Mouse (Mus musculus) midbrain, embryonic 16.5 days (tissue): ENCODE measurements around the gene 1700003E16Rik. TPM values are rescaled to one million over a fixed set of nuclear protein-coding genes. Genes with fewer than 3 reads are reported as not detected.

Experiments used
- ATAC-seq: fragments of 200-750 bp; cut with Nextera tagmentation; 2 replicates; pipeline ENCODE4 v1.8.0; 2017; ENCODE audit warnings: moderate TSS enrichment
- H3K27ac ChIP-seq: fragments of 300-500 bp; sonication (generic); 2 replicates; pipeline ENCODE4 v1.5.1; 2014; ENCODE audit warnings: mild to moderate bottlenecking, low read length, mixed read lengths
- H3K27me3 ChIP-seq: fragments of 300-500 bp; sonication (generic); 2 replicates; pipeline ENCODE4 v1.6.1; 2014; ENCODE audit warnings: low read depth, low read length, mixed read lengths; ENCODE audit not compliant: control insufficient read depth, insufficient read depth
- H3K36me3 ChIP-seq: fragments of 300-500 bp; sonication (generic); 2 replicates; pipeline ENCODE4 v1.6.1; 2014; ENCODE audit warnings: mild to moderate bottlenecking, low read length, moderate library complexity, mixed read lengths; ENCODE audit not compliant: control insufficient read depth, insufficient read depth
- H3K4me1 ChIP-seq: fragments of 300-500 bp; sonication (generic); 2 replicates; pipeline ENCODE4 v1.6.1; 2014; ENCODE audit warnings: mild to moderate bottlenecking, low read length, mixed read lengths; ENCODE audit not compliant: control insufficient read depth, insufficient read depth
- H3K4me2 ChIP-seq: fragments of 300-500 bp; sonication (generic); 2 replicates; pipeline ENCODE4 v1.6.1; 2014; ENCODE audit warnings: mild to moderate bottlenecking, low read length, mixed read lengths
- H3K4me3 ChIP-seq: fragments of 300-500 bp; sonication (generic); 2 replicates; pipeline ENCODE4 v1.5.1; 2014; ENCODE audit warnings: low read depth, mild to moderate bottlenecking, low read length, moderate library complexity, mixed read lengths
- H3K9ac ChIP-seq: fragments of 300-500 bp; sonication (generic); 2 replicates; pipeline ENCODE4 v1.6.1; 2014; ENCODE audit warnings: low read depth, low read length, mixed read lengths
- H3K9me3 ChIP-seq: fragments of 300-500 bp; sonication (generic); replicated peaks from 2 replicates; pipeline ENCODE4 v1.6.1; 2014; ENCODE audit warnings: mild to moderate bottlenecking, low read length, mixed read lengths; ENCODE audit not compliant: control insufficient read depth, poor library complexity, severe bottlenecking
- WGBS: fragments of 180-500 bp; shearing (Covaris S2); extraction: QIAGEN DNeasy Blood & Tissue Kit; methylation state at CpG from one replicate; pipeline ENCODE4 v1.1.7; 2014; 5-methylcytosine and 5-hydroxymethylcytosine counted together
- polyA plus RNA-seq: library from polyadenylated mRNA; unstranded; fragments of >200 nt; fragmentation: Nextera tagmentation; extraction: Ambion mirVana; gene quantifications from 2 replicates; pipeline ENCODE4 v1.2.1, GENCODE M21; 2015

Gene 1700003E16Rik
- polyA plus RNA-seq, 1 experiment from 2014 or later: 16.3 TPM

GRCm38 (mm10) chr6:83117165-83117438 is 39.1 kb upstream of the 1700003E16Rik start:
- ATAC-seq: no peak
- Histone ChIP-seq H3K4me2 (no peak overlapping the region), H3K27ac (no peak overlapping the region), H3K4me1 (peaks cover 31% of the 10 kb centered on the region), H3K36me3 (peaks cover 15% of the 10 kb centered on the region), H3K27me3 (no peaks in the 10 kb centered on the region), H3K4me3 (no peak overlapping the region), H3K9ac (no peak overlapping the region), H3K9me3 (no peaks in the 10 kb centered on the region)
- WGBS: 82% methylated on average over 4 of the region's 4 CpGs

- Histone ChIP-seq H3K4me3 (no peak overlapping the region), H3K4me2 (no peak overlapping the region), H3K4me1 (peaks cover 37% of the 10 kb centered on the region), H3K27me3 (no peaks in the 10 kb centered on the region), H3K9me3 (no peaks in the 10 kb centered on the region), H3K36me3 (peaks cover 15% of the 10 kb centered on the region), H3K27ac (no peak overlapping the region), H3K9ac (no peak overlapping the region)
- WGBS: 93% methylated on average over 13 of the region's 13 CpGs
- no peak for ATAC-seq
Measured at GRCm38 (mm10) chr6:83117616-83118015, 38.6 kb upstream of the 1700003E16Rik start.

GRCm38 (mm10) chr6:83118369-83118768 is 37.8 kb upstream of the 1700003E16Rik start:
- H3K4me1 ChIP-seq: peaks cover 42% of the 10 kb centered on the region
- 87% methylated on average over 11 of the region's 11 CpGs for WGBS
- no peak overlapping the region for H3K27ac ChIP-seq
- H3K4me2 ChIP-seq: no peak overlapping the region
- peaks cover 15% of the 10 kb centered on the region for H3K36me3 ChIP-seq
- H3K9me3 ChIP-seq: no peaks in the 10 kb centered on the region
- no peak for ATAC-seq
- no peak overlapping the region for H3K9ac ChIP-seq
- no peaks in the 10 kb centered on the region for H3K27me3 ChIP-seq
- H3K4me3 ChIP-seq: no peak overlapping the region

GRCm38 (mm10) chr6:83118825-83119733 is 37.1 kb upstream of the 1700003E16Rik start:
- Histone ChIP-seq H3K9ac (peak overlapping the region; percentile 7; the same call in 1 of the 2 replicates), H3K4me2 (peak overlapping the region; percentile 84; the same call in 1 of the 2 replicates), H3K4me1 (peaks cover 45% of the 10 kb centered on the region), H3K36me3 (peaks cover 15% of the 10 kb centered on the region), H3K27me3 (no peaks in the 10 kb centered on the region), H3K9me3 (no peaks in the 10 kb centered on the region), H3K4me3 (no peak overlapping the region), H3K27ac (no peak overlapping the region)
- no peak for ATAC-seq
- 84% methylated on average over 14 of the region's 14 CpGs for WGBS

- Histone ChIP-seq H3K4me1 (peaks cover 47% of the 10 kb centered on the region), H3K4me2 (peak overlapping the region; percentile 84), H3K36me3 (peaks cover 15% of the 10 kb centered on the region), H3K4me3 (peak overlapping the region; percentile 70; the same call in 1 of the 2 replicates), H3K9ac (peak overlapping the region; percentile 7; the same call in 1 of the 2 replicates), H3K9me3 (no peaks in the 10 kb centered on the region), H3K27ac (no peak overlapping the region), H3K27me3 (no peaks in the 10 kb centered on the region)
- 53% methylated on average over 7 of the region's 7 CpGs for WGBS
- no peak for ATAC-seq
Measured at GRCm38 (mm10) chr6:83119734-83120051, 36.5 kb upstream of the 1700003E16Rik start.

- peak within 1 kb of the TSS; percentile 98 for H3K4me2 ChIP-seq
- no peaks in the 10 kb centered on the region for H3K27me3 ChIP-seq
- peak within 1 kb of the TSS; percentile 70 for H3K4me3 ChIP-seq
- peak within 1 kb of the TSS; percentile 94 for H3K27ac ChIP-seq
- under 1% methylated on average over 38 of the region's 38 CpGs for WGBS
- no peaks in the 10 kb centered on the region for H3K9me3 ChIP-seq
- peaks cover 42% of the 10 kb centered on the region for H3K4me1 ChIP-seq
- H3K9ac ChIP-seq: peak within 1 kb of the TSS; percentile 80
- ATAC-seq: peak; percentile 95
- H3K36me3 ChIP-seq: peaks cover 15% of the 10 kb centered on the region
Measured at GRCm38 (mm10) chr6:83120930-83121862, 35.0 kb upstream of the 1700003E16Rik start, which contains the start of gene Wbp1. Gene Wbp1, minus strand, starts transcription at chr6:83121559.

GRCm38 (mm10) chr6:83121863-83122710 is 34.1 kb upstream of the 1700003E16Rik start:
- WGBS: 1% methylated on average over 40 of the region's 52 CpGs
- Histone ChIP-seq H3K27ac (peak overlapping the region; percentile 94), H3K9ac (peak overlapping the region; percentile 80), H3K36me3 (peaks cover 14% of the 10 kb centered on the region), H3K27me3 (no peaks in the 10 kb centered on the region), H3K4me1 (peaks cover 34% of the 10 kb centered on the region), H3K9me3 (no peaks in the 10 kb centered on the region), H3K4me2 (peak overlapping the region; percentile 98), H3K4me3 (peak overlapping the region; percentile 70)
- no peak; the same call in 1 of the 2 replicates for ATAC-seq

GRCm38 (mm10) chr6:83122961-83123360 is 33.2 kb upstream of the 1700003E16Rik start:
- Histone ChIP-seq H3K27me3 (no peaks in the 10 kb centered on the region), H3K9ac (no peak overlapping the region), H3K4me3 (no peak overlapping the region), H3K9me3 (no peaks in the 10 kb centered on the region), H3K36me3 (peaks cover 9% of the 10 kb centered on the region; the same call in 1 of the 2 replicates), H3K4me1 (peaks cover 34% of the 10 kb centered on the region), H3K4me2 (0 out of 2 replicates have a peak overlapping the region, but pooled peaks have one; percentile 98), H3K27ac (peak overlapping the region; percentile 23; the same call in 1 of the 2 replicates)
- no peak for ATAC-seq
- WGBS: 81% methylated on average over 5 of the region's 5 CpGs
